In the genomic region with DNA sequence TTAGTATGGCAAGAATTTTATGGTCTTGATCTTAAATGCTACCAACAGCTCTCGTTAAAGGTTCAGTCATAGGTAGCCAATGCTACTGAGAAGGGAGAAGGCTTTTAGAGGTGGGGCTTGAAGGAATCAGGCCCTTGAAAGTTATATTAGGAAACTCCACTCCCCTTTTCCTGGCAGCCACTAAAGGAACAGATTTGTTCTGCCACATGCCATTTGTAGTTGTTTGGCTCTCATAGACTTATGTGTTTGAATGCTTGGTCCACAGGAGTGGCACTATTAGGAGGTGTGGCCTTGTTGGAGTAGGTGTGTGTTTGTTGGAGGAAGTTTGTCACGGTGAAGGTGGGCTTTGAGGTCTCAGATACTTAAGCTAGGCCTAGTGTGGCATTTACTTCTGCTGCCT, we compare ENCODE assay signal across 23 mouse cellular contexts.
"Had no signal": no experiment of that assay in that cellular context is flagged by ENCODE, and none has a peak within 500 bp of the region (broad histone marks: within the 10 kb centered on the region; RNA-seq: fewer than 3 reads in every experiment).

No protein-coding gene starts in this region.

- H3K27me3 ChIP-seq: limb, embryonic 12.5 days; limb, embryonic 15.5 days; lung, embryonic 15.5 days; midbrain, embryonic 12.5 days; midbrain, embryonic 15.5 days; neural tube, embryonic 12.5 days; neural tube, embryonic 15.5 days had no signal

- H3K27ac ChIP-seq: limb, embryonic 12.5 days; limb, embryonic 15.5 days; liver, embryonic 14.5 days; lung, embryonic 15.5 days; macrophage; midbrain, embryonic 12.5 days; midbrain, embryonic 15.5 days; neural tube, embryonic 12.5 days; neural tube, embryonic 15.5 days; stomach, postnatal 0 days had no signal

- ATAC-seq: liver, postnatal 0 days; midbrain, embryonic 15.5 days had no signal

- H3K4me1 ChIP-seq: lung, embryonic 15.5 days had no signal

- H3K36me3 ChIP-seq: lung, embryonic 15.5 days; midbrain, embryonic 12.5 days; midbrain, embryonic 15.5 days; neural tube, embryonic 12.5 days; neural tube, embryonic 15.5 days had no signal

- H3K4me2 ChIP-seq: limb, embryonic 12.5 days; limb, embryonic 15.5 days; liver, embryonic 11.5 days; lung, embryonic 15.5 days; midbrain, embryonic 12.5 days; midbrain, embryonic 15.5 days; neural tube, embryonic 12.5 days; neural tube, embryonic 15.5 days had no signal

- H3K9ac ChIP-seq: limb, embryonic 12.5 days; limb, embryonic 15.5 days; liver, embryonic 14.5 days; liver, postnatal 0 days; lung, embryonic 15.5 days; midbrain, embryonic 12.5 days; midbrain, embryonic 15.5 days; neural tube, embryonic 12.5 days; neural tube, embryonic 15.5 days had no signal

- H3K4me3 ChIP-seq: limb, embryonic 12.5 days; limb, embryonic 15.5 days; lung, embryonic 15.5 days; midbrain, embryonic 12.5 days; midbrain, embryonic 15.5 days; neural tube, embryonic 12.5 days; neural tube, embryonic 15.5 days had no signal

- DNase-seq: kidney, adult 18-20 months; kidney, adult 9 months; kidney, postnatal 14 days; kidney, postnatal 4 days; left cerebral cortex, postnatal 4 days; liver, postnatal 0 days; right cerebral cortex, adult 18-20 months; right cerebral cortex, postnatal 14 days; right cerebral cortex, postnatal 4 days; thymus, adult 2 months; thymus, postnatal 14 days; thymus, postnatal 4 days had no signal

- H3K9me3 ChIP-seq: limb, embryonic 12.5 days; limb, embryonic 15.5 days; lung, embryonic 15.5 days; midbrain, embryonic 12.5 days; midbrain, embryonic 15.5 days; neural tube, embryonic 12.5 days; neural tube, embryonic 15.5 days had no signal
